Mouse (Mus musculus): Measurements from ENCODE around the gene Spa17. TPM values are rescaled to one million over a fixed set of nuclear protein-coding genes. Genes with fewer than 3 reads are reported as not detected.

Gene Spa17
- polyA plus RNA-seq, 1 experiment = 0.47 TPM

DNA sequence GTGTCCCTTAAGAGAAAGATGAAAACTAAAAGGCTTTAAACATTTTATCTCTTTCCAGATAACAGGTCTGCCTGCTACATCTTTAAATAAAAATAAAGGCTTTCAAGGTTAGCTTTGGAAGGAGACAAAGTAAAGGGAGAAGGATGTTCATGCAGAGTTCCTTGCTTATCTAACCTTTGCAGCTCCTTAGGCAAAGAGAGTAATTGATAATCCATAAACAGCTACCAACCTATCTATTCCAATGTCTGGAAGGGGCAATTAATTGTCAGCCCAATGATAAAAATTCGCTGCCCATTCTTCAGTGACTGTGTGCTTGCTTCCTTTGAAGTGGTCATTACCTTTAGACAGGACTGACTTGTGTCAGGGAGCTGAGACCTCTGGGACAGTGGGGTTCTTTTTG is 49.7 kb downstream of the Spa17 start:
- Histone ChIP-seq H3K27me3 (ENCODE audit: control insufficient read depth, insufficient read depth, low read length) (0 out of 2 replicates have a peak, but pooled peaks cover 3% of the 10 kb centered on the region), H3K4me3 (ENCODE audit: control insufficient read depth, insufficient read depth, low read length) (no peak overlapping the region), H3K36me3 (ENCODE audit: control insufficient read depth, insufficient read depth, low read length) (no peaks in the 10 kb centered on the region), H3K27ac (ENCODE audit: control insufficient read depth, insufficient read depth, low read length) (no peak overlapping the region), H3K4me1 (replicated peaks; ENCODE audit: control insufficient read depth, insufficient read depth, low read length) (peaks cover 12% of the 10 kb centered on the region)
- DNase-seq = no peak
- WGBS = 75% methylated on average over 1 of the region's 1 CpGs
- no peak for TF ChIP-seq CTCF (IDR thresholded peaks at IDR 0.05; ENCODE audit: borderline replicate concordance, control insufficient read depth, extremely low read depth, insufficient read depth, low read length, poor library complexity)
- no peak for TF ChIP-seq POLR2A (IDR thresholded peaks at IDR 0.05; ENCODE audit: control insufficient read depth, extremely low read depth, insufficient read depth, low read length, poor library complexity)

DNA sequence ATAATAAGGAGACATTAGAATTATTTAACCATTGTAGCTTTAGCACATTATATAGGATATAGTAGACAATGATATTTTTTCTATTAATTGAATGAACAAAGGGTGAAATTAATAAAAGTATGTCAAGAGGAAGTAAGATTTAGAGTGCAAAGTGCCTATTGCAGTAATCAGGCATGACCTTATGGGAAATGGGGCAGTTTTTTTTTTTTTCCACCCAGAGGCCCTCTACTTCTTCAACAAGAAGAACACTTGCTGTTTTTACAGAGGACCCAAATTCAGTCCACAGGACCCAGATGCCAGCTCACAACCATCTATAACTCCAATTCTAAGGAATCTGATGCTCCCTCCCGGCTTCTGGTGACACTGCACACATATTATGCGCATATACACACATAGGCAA is 52.9 kb downstream of the Spa17 start:
- H3K36me3 ChIP-seq (ENCODE audit: control insufficient read depth, insufficient read depth, low read length) = no peaks in the 10 kb centered on the region
- H3K4me1 ChIP-seq (replicated peaks; ENCODE audit: control insufficient read depth, insufficient read depth, low read length) = peaks cover 1% of the 10 kb centered on the region; the same call in 1 of the 2 replicates
- no peak for DNase-seq
- H3K4me3 ChIP-seq (ENCODE audit: control insufficient read depth, insufficient read depth, low read length) = no peak overlapping the region
- no peaks in the 10 kb centered on the region for H3K27me3 ChIP-seq (ENCODE audit: control insufficient read depth, insufficient read depth, low read length)
- WGBS = 95% methylated on average over 2 of the region's 2 CpGs
- no peak for TF ChIP-seq POLR2A (IDR thresholded peaks at IDR 0.05; ENCODE audit: control insufficient read depth, extremely low read depth, insufficient read depth, low read length, poor library complexity)
- no peak for TF ChIP-seq CTCF (IDR thresholded peaks at IDR 0.05; ENCODE audit: borderline replicate concordance, control insufficient read depth, extremely low read depth, insufficient read depth, low read length, poor library complexity)
- no peak overlapping the region for H3K27ac ChIP-seq (ENCODE audit: control insufficient read depth, insufficient read depth, low read length)

DNA sequence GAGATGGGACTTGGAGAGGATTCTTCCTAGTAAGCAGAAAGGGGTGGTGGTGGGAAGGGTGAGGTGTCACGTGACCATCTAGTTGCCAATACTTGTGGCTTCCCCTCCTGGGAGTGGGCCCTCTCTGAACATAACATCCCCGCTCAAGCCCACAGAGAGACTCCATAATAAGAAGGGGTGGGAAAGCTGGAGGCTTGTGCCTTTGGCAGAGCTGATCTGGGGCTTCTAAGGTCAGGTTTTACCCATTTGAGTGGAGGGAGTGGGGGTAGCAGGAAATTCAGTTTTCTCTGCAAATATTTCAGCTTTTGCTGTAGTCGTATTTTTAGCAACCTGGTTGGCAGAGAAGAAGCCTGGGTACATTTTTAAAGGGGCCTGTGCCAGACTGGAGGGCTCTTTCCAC is 57.2 kb downstream of the Spa17 start:
- TF ChIP-seq POLR2A (IDR thresholded peaks at IDR 0.05; ENCODE audit: control insufficient read depth, extremely low read depth, insufficient read depth, low read length, poor library complexity) = no peak
- no peaks in the 10 kb centered on the region for H3K27me3 ChIP-seq (ENCODE audit: control insufficient read depth, insufficient read depth, low read length)
- H3K4me1 ChIP-seq (replicated peaks; ENCODE audit: control insufficient read depth, insufficient read depth, low read length) = peaks cover 31% of the 10 kb centered on the region
- 52% methylated on average over 3 of the region's 3 CpGs for WGBS
- H3K27ac ChIP-seq (ENCODE audit: control insufficient read depth, insufficient read depth, low read length) = no peak overlapping the region
- H3K36me3 ChIP-seq (ENCODE audit: control insufficient read depth, insufficient read depth, low read length) = no peaks in the 10 kb centered on the region
- no peak for DNase-seq
- no peak overlapping the region for H3K4me3 ChIP-seq (ENCODE audit: control insufficient read depth, insufficient read depth, low read length)

GRCm38 (mm10) chr9:37554838-37555748 is 58.4 kb downstream of the Spa17 start, which contains the start of gene Siae:
Siae (plus strand) TSS chr9:37555698.
- Histone ChIP-seq H3K36me3 (ENCODE audit: control insufficient read depth, insufficient read depth, low read length) (no peaks in the 10 kb centered on the region), H3K27ac (ENCODE audit: control insufficient read depth, insufficient read depth, low read length) (no peak within 1 kb of the TSS), H3K4me3 (ENCODE audit: control insufficient read depth, insufficient read depth, low read length) (no peak within 1 kb of the TSS), H3K27me3 (ENCODE audit: control insufficient read depth, insufficient read depth, low read length) (no peaks in the 10 kb centered on the region), H3K4me1 (replicated peaks; ENCODE audit: control insufficient read depth, insufficient read depth, low read length) (peaks cover 31% of the 10 kb centered on the region)
- TF ChIP-seq POLR2A (IDR thresholded peaks at IDR 0.05; ENCODE audit: control insufficient read depth, extremely low read depth, insufficient read depth, low read length, poor library complexity) = no peak
- no peak for TF ChIP-seq CTCF (IDR thresholded peaks at IDR 0.05; ENCODE audit: borderline replicate concordance, control insufficient read depth, extremely low read depth, insufficient read depth, low read length, poor library complexity)
- 24% methylated on average over 7 of the region's 7 CpGs for WGBS
- DNase-seq = no peak

DNA sequence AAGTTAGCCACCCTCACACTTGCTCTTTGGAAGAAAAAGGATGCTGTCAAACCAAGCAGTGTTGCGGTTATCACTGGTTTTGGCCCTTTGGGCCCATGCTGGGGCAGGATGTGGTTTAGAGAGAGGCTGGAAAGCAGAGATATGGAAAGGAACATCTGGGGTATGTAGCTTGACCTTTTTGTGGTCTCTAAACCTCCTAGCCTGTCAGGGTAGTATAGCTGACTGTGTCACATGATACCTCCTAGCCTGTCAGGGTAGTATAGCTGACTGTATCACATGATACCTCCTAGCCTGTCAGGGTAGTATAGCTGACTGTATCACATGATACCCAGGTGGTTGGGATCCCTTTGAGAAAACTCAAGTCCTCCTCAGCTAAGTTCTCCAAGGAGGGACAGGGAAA is 59.2 kb downstream of the Spa17 start:
- H3K4me3 ChIP-seq (ENCODE audit: control insufficient read depth, insufficient read depth, low read length) = no peak overlapping the region
- no peaks in the 10 kb centered on the region for H3K27me3 ChIP-seq (ENCODE audit: control insufficient read depth, insufficient read depth, low read length)
- WGBS = 8% methylated on average over 1 of the region's 1 CpGs
- H3K4me1 ChIP-seq (replicated peaks; ENCODE audit: control insufficient read depth, insufficient read depth, low read length) = peaks cover 31% of the 10 kb centered on the region
- H3K27ac ChIP-seq (ENCODE audit: control insufficient read depth, insufficient read depth, low read length) = no peak overlapping the region
- no peaks in the 10 kb centered on the region for H3K36me3 ChIP-seq (ENCODE audit: control insufficient read depth, insufficient read depth, low read length)
- TF ChIP-seq CTCF (IDR thresholded peaks at IDR 0.05; ENCODE audit: borderline replicate concordance, control insufficient read depth, extremely low read depth, insufficient read depth, low read length, poor library complexity) (no peak), POLR2A (IDR thresholded peaks at IDR 0.05; ENCODE audit: control insufficient read depth, extremely low read depth, insufficient read depth, low read length, poor library complexity) (no peak)
- no peak for DNase-seq

Other genes starting within 250 kb of the Spa17 start
- gene Hepacam, start 246.4 kb downstream of the Spa17 start, polyA plus RNA-seq (2012; rRNA removed) = 0.09 and 0.14 TPM in 2 replicates
- gene Robo4, start 211.8 kb downstream of the Spa17 start, polyA plus RNA-seq (2012; rRNA removed) = 5.5 and 6.6 TPM in 2 replicates
- 0.78 and 0.94 TPM in 2 replicates for gene Robo3, start 180.5 kb downstream of the Spa17 start, polyA plus RNA-seq (2012; rRNA removed)
- 42.8 and 42.9 TPM in 2 replicates for gene Msantd2, start 124.4 kb downstream of the Spa17 start, polyA plus RNA-seq (2012; rRNA removed)
- gene Esam, start 85.6 kb downstream of the Spa17 start, polyA plus RNA-seq (2012; rRNA removed) = 9.6 and 14.1 TPM in 2 replicates
- gene Vsig2, start 74.5 kb downstream of the Spa17 start, polyA plus RNA-seq (2012; rRNA removed) = 1.5 and 3.3 TPM in 2 replicates
- gene Nrgn, start 60.8 kb downstream of the Spa17 start, polyA plus RNA-seq (2012; rRNA removed) = 14.2 and 16.2 TPM in 2 replicates
- 9.0 and 10.0 TPM in 2 replicates for gene Siae, start 58.0 kb downstream of the Spa17 start, polyA plus RNA-seq (2012; rRNA removed)
- gene Tbrg1, start 43.6 kb upstream of the Spa17 start, polyA plus RNA-seq (2012; rRNA removed) = 46.5 and 54.2 TPM in 2 replicates
- not detected in 2 replicates for gene Panx3, start 55.5 kb upstream of the Spa17 start, polyA plus RNA-seq (2012; rRNA removed)
- not detected in 2 replicates for gene Olfr160, start 102.5 kb upstream of the Spa17 start, polyA plus RNA-seq (2012; rRNA removed)
- not detected in 2 replicates for gene Olfr874, start 131.4 kb upstream of the Spa17 start, polyA plus RNA-seq (2012; rRNA removed)
- gene Olfr875, start 158.1 kb upstream of the Spa17 start, polyA plus RNA-seq (2012; rRNA removed) = not detected in 2 replicates
- not detected in 2 replicates for gene Olfr876, start 189.3 kb upstream of the Spa17 start, polyA plus RNA-seq (2012; rRNA removed)
- gene Olfr877, start 240.5 kb upstream of the Spa17 start, polyA plus RNA-seq (2012; rRNA removed) = not detected in 2 replicates